Mouse (Mus musculus) liver, postnatal 0 days (tissue): Measurements from ENCODE around the gene Fut8.

Experiments
- CTCF ChIP-seq: sonication (generic); IDR thresholded peaks from 2 replicates; pipeline ENCODE4 v1.5.1; 2016; ENCODE audit warnings: antibody characterized with exemption, low read depth
- EP300 ChIP-seq: IDR thresholded peaks from 2 replicates; pipeline ENCODE4 v1.6.1; 2016; ENCODE audit warnings: antibody characterized with exemption, low read depth, mild to moderate bottlenecking

GRCm38 (mm10) chr12:77224891-77225290, 13.0 kb upstream of the Fut8 start:
- no peak for TF ChIP-seq CTCF
- peak; percentile 60 for TF ChIP-seq EP300
